Mouse (Mus musculus) brain, adult 2 months (tissue): ENCODE measurements around the gene Tsc2.

ENCODE experiments used
- DNase-seq: peaks from one replicate; pipeline ENCODE4 v3.0.0; 2011; ENCODE audit warnings: low read depth, low spot score

Gene Tsc2

GRCm38 (mm10) chr17:24608874-24609273, 23.6 kb downstream of the Tsc2 start:
- DNase-seq, result no peak

GRCm38 (mm10) chr17:24608370-24608769, 24.1 kb downstream of the Tsc2 start:
- no peak for DNase-seq

- no peak for DNase-seq
Measured at GRCm38 (mm10) chr17:24604557-24604956, 27.9 kb downstream of the Tsc2 start.

DNA sequence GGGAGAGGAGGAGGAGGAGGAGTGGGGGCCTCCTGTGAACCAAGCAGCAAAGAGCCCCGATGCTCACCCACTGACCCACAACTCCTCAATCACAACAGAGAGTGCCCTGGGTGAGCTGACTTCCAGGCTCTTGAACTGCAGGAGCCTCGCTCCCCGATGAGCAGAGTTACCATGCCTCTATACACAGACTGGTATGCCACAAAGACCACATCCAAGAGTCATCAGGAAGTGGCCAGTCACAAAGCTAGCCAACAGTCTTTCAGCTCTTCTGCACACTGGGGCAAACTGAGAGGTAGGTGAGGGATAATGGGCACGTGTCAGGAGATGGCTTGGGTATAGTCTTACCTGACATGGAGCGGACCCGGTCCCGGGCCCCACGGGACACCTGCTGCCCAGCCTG, 28.5 kb downstream of the Tsc2 start:
- no peak for DNase-seq

DNA sequence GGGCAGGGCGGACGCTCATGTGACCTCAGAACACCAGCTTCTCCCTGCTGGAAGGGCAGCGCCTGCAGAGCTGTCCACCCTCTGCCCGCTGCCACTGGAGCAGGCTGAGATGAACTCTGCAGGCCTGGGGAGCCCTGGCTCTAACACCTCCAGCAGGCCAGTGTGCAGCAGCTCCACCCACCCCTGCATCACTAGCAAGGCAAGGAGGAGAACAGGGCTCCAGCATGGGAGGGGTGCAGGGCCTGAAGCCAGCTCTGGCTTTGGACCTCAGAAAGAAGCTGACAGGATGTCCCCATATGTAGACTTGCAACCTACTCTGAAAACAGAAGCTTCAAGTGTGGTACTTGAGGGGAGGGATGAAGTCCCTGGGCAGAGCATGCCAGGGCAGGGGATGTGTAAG, 31.9 kb downstream of the Tsc2 start:
- peak; percentile 42 for DNase-seq

- no peak for DNase-seq
Measured at GRCm38 (mm10) chr17:24597989-24598388, 34.4 kb downstream of the Tsc2 start.

DNA sequence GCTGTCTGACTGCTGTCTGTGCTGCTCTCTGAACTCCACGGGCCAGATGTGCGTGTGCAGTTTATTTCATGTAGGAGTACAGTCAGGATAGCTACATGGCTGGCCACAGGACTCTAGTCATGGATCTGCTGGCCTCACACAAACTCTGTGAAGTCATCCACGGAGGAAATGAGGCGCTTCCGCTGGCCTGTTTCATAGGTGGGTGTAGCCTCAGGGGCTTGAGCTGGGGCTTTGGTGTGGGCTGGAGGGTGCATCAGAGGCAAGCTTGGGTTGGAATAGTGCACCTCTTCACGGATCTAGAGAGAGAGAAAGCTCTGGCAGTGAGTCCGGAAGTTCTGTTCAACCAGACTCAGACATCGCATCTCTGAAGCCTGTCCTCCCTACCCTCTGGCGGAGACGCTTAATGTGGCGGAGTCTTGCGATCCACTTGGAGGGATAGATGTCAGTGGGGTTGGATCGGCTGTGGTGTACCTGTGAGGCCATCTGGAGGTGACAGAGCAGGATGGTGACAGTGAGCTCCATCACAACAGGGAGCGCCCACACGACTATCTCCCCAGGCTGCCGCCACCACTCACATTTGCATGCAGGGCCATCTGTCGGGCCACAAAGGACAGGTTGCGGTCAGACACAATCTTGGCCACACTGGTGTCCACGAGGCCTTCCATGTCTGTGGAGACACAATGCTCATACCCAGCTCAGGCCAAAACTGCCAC, 35.8 kb downstream of the Tsc2 start:
- DNase-seq, result peak; percentile 96

DNA sequence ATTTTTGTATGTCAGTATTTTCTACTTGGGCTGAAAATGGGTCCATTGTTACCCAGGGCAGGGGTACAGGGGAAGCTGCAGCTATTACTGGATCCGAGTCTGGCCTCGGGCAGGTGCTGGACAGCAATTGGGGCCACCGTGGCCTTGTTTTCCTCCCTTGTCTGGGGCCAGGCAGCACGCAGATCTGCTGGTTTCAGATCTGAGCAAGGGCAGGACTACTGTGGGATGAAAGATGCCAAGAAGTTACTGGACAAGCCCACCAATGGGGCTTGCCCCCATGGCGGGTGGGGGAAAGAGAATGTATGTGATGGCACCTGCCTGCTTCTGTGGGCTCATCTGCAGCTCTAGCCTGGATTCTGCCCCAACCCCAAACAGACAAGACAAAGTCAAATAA, 36.4 kb downstream of the Tsc2 start:
- no peak for DNase-seq

DNA sequence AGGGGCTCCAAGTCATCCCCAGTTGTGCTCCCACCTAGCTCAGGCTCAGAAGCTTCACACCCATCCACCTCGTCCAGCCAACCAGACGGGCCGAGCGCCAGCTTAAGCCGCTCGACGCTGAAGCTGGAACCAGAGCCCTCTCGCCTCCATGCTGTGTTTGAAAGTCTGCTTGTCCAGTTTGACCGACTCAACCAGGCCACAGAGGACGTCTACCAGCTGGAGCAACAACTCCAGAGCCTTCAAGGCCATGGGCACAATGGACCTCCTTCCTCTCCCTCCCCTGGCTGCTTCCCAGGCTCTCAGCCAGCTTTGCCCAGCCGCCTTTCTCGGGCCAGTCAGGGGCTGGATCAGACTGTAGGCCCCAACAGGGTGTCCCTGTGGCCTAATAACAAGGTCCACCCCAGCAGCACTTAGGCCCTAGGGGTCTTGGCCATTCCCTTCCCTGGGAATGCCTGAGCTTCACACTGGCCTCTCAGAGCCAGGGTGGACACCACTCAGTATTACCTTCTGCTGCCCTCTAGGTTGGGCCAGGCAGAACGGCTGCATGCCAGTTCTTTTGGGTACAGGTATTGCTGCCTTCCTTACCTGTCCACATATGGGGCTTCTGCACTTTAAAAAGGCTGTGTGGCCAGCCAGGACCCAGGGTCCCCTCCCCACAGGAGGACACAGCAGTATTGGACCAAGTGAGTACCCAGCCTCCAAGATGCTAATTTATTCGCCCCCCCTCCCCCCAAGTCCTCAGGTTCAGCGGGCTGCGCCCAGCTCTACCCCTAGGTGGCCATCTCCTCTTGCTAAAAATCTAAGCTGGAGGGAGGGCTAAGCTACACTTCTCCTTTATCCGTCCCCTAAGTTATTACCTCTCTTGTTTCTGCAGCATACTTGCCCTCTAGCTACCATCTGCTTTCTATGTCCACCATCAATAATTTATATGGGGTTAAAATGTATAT, 37.0 kb downstream of the Tsc2 start:
- peak; percentile 65 for DNase-seq

DNA sequence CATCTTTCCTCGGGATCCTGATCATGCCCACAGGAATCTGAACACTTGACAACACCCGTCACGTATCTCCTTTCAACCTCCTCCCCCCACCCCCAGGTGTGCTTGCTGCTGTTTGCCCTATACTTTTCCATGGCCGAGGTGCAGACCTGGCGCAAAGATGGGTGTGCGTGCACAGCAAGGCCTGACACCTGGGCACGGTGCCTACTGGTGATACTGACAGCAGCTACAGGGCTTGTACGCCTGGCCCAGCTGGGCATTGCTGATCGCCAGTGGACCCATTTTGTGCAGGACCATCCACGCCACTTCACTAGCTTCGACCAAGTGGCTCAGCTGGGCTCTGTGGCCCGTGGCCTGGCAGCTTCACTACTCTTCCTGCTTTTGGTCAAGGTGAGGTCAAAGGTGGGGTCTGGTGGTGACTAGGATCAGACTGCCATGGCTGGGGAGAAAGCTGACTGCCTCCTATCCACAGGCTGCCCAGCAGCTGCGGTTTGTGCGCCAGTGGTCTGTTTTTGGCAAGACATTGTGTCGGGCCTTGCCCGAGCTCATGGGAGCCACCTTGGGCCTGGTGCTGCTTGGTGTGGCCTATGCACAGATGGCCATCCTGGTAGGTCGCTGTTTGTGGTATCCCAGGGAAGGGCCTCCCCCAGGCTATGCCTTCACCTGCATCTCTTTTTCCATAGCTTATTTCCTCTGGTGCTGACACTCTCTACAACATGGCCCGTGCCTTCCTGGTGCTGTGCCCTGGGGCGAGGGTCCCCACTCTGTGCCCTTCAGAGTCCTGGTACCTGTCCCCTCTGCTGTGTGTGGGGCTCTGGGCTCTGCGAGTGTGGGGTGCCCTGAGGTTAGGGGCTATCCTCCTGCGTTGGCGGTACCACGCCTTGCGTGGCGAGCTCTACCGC, 38.2 kb downstream of the Tsc2 start:
- no peak for DNase-seq

DNA sequence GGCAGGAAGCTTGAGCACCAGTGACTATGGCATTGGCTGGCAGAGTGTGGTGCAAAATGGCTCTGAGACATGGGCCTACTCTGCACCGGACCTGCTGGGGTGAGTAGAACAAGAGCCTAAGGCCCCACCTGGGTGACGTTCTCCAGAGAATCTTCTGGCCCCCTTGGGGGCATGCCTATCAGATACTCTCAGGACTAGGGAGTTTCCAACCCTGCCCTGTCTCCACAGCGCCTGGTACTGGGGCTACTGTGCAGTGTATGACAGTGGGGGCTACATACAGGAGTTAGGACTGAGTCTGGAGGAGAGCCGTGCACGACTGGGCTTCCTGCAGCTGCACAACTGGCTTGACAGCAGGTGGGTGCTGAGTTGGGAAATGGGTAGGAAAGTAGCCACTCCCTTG, 39.2 kb downstream of the Tsc2 start:
- DNase-seq, result no peak

DNA sequence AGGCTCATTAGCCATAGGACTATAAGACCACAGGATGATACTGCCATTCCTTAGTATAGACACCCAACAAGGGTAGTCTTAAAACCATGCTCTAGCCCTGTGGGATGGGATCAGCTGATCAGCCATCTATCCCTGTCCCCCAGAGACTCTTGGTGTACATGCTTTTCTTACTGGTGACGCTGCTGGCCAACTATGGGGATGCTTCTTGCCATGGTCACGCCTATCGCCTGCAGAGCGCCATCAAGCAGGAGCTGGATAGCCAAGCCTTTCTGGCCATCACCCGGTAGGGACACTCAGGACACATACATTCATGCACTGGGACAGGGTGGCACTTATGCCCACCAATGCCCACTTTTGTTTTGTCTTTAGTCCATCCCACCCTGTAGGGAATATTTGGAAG, 40.7 kb downstream of the Tsc2 start:
- DNase-seq, result no peak

DNA sequence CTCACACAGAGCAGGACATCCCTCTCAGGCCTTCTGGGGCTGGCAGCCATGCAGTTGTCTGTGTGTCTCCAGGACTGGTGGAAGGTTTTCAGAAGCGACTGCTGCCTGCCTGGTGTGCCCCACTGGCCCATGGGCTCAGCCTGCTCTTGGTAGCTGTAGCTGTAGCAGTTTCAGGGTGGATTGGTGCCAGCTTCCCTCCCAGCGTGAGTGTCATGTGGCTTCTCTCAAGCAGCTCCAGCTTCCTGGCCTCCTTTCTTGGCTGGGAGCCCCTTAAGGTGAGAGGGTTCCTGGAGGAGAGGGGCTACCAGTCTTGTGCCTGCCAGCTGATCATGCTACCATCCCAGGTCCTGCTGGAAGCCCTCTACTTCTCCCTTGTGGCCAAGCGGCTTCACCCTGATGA, 41.5 kb downstream of the Tsc2 start:
- DNase-seq, result peak; percentile 84

DNA sequence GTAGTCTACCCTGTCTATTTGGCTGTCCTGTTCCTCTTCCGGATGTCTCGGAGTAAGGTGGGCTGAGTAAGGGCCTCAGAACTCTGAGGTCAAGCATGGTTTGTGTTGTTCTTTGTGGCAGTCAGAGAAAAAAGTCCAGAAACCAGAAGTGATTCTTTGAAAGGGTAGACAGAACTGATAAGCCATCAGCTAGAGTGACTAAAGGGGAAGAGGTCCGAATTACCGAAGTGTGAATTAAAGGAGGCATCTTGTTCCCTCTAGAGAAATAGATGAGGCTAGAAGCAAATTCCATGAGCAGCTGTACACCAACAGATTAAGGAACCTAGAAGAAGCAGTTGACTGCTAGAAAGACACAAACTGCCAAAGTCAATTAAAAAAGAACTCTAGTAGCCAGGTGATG, 45.9 kb downstream of the Tsc2 start:
- DNase-seq, result no peak

DNA sequence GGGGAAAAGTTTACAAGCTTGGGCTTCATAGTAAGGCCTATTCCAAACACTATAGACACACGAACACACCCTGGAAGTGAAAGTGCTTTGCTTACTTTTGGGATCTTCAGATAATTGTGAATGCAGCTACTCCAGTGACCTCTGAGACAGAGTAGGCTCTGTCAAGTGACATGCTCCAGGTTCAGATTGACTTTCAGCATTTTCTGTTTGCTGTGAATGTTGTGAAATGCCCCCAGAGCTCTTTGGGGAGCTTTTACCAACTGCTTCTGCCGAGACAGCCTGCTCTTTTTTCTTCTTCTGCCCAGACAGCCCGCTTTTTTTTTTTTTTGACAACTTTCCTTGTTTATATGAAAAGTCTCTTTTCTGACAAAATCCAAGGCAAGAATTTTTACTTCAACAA, 47.9 kb downstream of the Tsc2 start:
- DNase-seq, result no peak

DNA sequence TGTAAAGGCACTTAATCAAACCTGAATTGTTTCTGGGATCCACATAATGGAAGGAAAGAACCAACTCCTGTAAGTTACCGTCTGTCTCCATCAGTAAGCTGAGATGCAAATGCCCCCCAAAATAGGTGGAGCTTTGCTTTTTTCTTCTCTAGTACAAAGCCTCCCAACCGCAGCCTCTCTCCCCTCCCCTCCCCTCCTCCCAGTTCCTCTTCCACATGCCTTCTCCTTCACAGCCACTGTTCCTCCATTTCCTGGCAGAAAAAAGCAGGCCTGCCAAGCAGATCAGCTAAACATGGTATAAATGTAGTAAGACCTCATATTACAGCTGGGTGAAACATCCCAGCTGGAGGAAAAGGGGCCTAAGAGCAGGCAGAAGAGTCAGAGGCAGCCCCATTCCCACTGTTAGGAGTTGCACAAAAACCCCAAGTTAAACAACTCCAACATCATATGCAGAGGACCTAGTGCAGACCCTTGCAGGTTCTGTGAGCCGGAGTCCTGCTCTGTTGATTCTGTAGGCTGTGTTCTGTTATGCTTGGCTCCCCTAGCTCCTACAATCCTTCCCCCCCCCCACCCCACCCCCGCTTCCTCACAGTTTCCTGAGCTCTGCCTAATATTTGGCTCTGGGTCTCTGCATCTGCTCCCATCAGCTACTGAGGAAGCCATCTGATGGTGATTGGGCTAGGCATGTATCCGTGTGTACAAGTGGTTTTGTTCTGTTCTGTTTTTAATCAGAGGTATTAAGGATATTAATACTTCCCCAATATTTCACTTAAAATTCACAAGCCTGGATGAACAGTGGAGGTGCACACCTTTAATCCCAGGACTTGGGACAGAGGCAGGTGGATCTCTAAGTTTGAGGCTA, 48.6 kb downstream of the Tsc2 start:
- no peak for DNase-seq

DNA sequence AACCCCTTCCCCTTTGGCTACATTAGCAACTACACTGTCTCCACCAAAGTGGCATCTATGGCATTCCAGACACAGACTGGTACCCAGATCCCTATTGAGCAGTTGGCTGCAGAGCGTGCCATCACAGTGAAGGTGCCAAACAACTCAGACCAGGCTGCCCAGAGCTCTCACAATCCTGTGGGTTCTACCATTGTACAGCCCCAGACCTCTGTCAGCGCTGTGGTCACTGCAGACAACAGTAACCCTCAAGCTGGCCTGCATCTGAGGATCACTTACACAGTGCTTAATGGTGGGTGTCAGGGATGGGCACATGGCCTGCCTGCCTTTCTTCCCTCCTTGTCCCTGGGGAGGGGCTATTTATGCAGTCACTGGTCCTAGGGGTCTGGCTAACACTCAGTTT, 52.1 kb downstream of the Tsc2 start:
- DNase-seq, result no peak

GRCm38 (mm10) chr17:24579532-24579931, 52.9 kb downstream of the Tsc2 start:
- DNase-seq, result peak; percentile 69

- DNase-seq, result no peak
Measured at GRCm38 (mm10) chr17:24573811-24574210, 58.6 kb downstream of the Tsc2 start.

DNA sequence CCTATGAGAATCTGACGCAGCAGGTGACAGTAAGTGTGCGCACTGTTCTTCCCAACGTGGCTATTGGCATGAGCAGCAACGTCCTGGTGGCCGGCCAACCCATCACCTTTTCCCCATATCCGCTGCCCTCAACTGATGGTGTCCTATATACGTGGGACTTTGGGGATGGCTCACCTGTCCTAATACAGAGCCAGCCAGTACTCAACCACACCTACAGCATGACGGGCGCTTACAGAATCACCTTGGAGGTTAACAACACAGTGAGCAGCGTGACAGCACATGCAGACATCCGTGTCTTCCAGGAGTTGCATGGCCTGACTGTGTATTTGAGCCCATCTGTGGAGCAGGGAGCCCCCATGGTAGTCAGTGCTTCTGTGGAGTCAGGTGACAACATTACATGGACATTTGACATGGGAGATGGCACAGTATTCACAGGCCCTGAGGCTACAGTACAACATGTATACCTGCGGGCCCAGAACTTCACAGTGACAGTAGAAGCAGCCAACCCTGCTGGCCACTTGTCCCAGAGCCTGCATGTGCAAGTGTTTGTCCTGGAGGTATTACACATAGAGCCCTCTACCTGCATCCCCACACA, 59.7 kb downstream of the Tsc2 start:
- DNase-seq, result no peak

GRCm38 (mm10) chr17:24569837-24570236, 62.6 kb downstream of the Tsc2 start:
- DNase-seq, result peak; percentile 57
